Mouse (Mus musculus): ENCODE data around the gene Xylb.
"Not testable (repeated sequence)": the region's sequence is repeated elsewhere in the genome, so short reads cannot be mapped to it uniquely, and the experiment has no call there.

Gene Xylb

GRCm38 (mm10) chr9:119340909-119341816, 16.0 kb upstream of the Xylb start, which contains the start of gene Myd88:
Myd88 (minus strand) TSS chr9:119341411.
- DNase-seq (ENCODE audit: low spot score in 2 of 2) = peak; percentile 80 to 90

- DNase-seq (ENCODE audit: low spot score in 2 of 2) = no peak
These were observed 14.5 kb upstream of the Xylb start for GRCm38 (mm10) chr9:119342728-119343127.

- DNase-seq (ENCODE audit: low spot score in 2 of 2) = no peak
These were observed 10.8 kb upstream of the Xylb start for GRCm38 (mm10) chr9:119346376-119346775.

GRCm38 (mm10) chr9:119350531-119350930, 6.7 kb upstream of the Xylb start:
- DNase-seq (ENCODE audit: low spot score in 2 of 2) = no peak

- DNase-seq (ENCODE audit: low spot score in 2 of 2) = no peak
These were observed 6.1 kb upstream of the Xylb start for GRCm38 (mm10) chr9:119350947-119351705.

GRCm38 (mm10) chr9:119352060-119352459, 5.1 kb upstream of the Xylb start:
- DNase-seq (ENCODE audit: low spot score in 2 of 2) = peak; percentile 67 to 89

GRCm38 (mm10) chr9:119353926-119354325, 3.3 kb upstream of the Xylb start:
- no peak for DNase-seq (ENCODE audit: low spot score in 2 of 2)

- no peak for DNase-seq (ENCODE audit: low spot score in 2 of 2)
These were observed 1.2 kb upstream of the Xylb start for GRCm38 (mm10) chr9:119355943-119356342.

GRCm38 (mm10) chr9:119358058-119358429, 863 bp downstream of the Xylb start:
- DNase-seq (ENCODE audit: low spot score in 2 of 2) = no peak

- DNase-seq (ENCODE audit: low spot score in 2 of 2) = no peak
These were observed 4.2 kb downstream of the Xylb start for GRCm38 (mm10) chr9:119361416-119361815.

GRCm38 (mm10) chr9:119363229-119363628, 6.0 kb downstream of the Xylb start:
- DNase-seq (ENCODE audit: low spot score in 2 of 2) = no peak

- no peak for DNase-seq (ENCODE audit: low spot score in 2 of 2)
These were observed 8.1 kb downstream of the Xylb start, which contains the start of gene Slc22a14 for GRCm38 (mm10) chr9:119365284-119365683. Slc22a14 (minus strand) TSS chr9:119365553.

GRCm38 (mm10) chr9:119368367-119368766, 11.2 kb downstream of the Xylb start:
- no peak for DNase-seq (ENCODE audit: low spot score in 2 of 2)

- DNase-seq (ENCODE audit: low spot score in 2 of 2) = not testable (repeated sequence)
These were observed 13.6 kb downstream of the Xylb start for GRCm38 (mm10) chr9:119370770-119371169.

- no peak for DNase-seq (ENCODE audit: low spot score in 2 of 2)
These were observed 14.1 kb downstream of the Xylb start for GRCm38 (mm10) chr9:119371251-119371650.

GRCm38 (mm10) chr9:119375008-119375407, 17.8 kb downstream of the Xylb start:
- no peak for DNase-seq (ENCODE audit: low spot score in 2 of 2)

GRCm38 (mm10) chr9:119375556-119375955, 18.4 kb downstream of the Xylb start:
- DNase-seq (ENCODE audit: low spot score in 2 of 2) = no peak

- DNase-seq (ENCODE audit: low spot score in 2 of 2) = no peak
These were observed 21.1 kb downstream of the Xylb start for GRCm38 (mm10) chr9:119378231-119378630.

- no peak for DNase-seq (ENCODE audit: low spot score in 2 of 2)
These were observed 25.4 kb downstream of the Xylb start for GRCm38 (mm10) chr9:119382603-119383002.

- peak in 1 of 2 experiments; percentile 31 for DNase-seq (ENCODE audit: low spot score in 2 of 2)
These were observed 31.8 kb downstream of the Xylb start for GRCm38 (mm10) chr9:119388956-119389355.

- DNase-seq (ENCODE audit: low spot score in 2 of 2) = no peak
These were observed 33.0 kb downstream of the Xylb start for GRCm38 (mm10) chr9:119390214-119390613.

- no peak for DNase-seq (ENCODE audit: low spot score in 2 of 2)
These were observed 37.6 kb downstream of the Xylb start for GRCm38 (mm10) chr9:119394808-119395207.

GRCm38 (mm10) chr9:119401351-119401750, 44.2 kb downstream of the Xylb start:
- no peak for DNase-seq (ENCODE audit: low spot score in 2 of 2)

Data from spleen, postnatal 10 days (tissue).